Mouse (Mus musculus): Measurements from ENCODE around the gene Inpp5b. TPM values are rescaled to one million over a fixed set of nuclear protein-coding genes. Genes with fewer than 3 reads are reported as not detected.
A peak's percentile ranks its signal among the peaks of the same experiment; 100 is the strongest.

Gene Inpp5b
- total and polyA plus RNA-seq, 3 experiments = 48.3 to 127 (median 119) TPM

- ATAC-seq (ENCODE audit: extremely low read depth, insufficient number of reproducible peaks, low FRiP score, poor library complexity, severe bottlenecking) (peak; percentile 87), DNase-seq (ENCODE audit: low spot score) (peak; percentile 51)
- Histone ChIP-seq H3K4me3 (ENCODE audit: low read depth, low read length) (peak overlapping the region; percentile 37; the same call in 1 of the 2 replicates), H3K36me3 (replicated peaks) (peaks cover 86% of the 10 kb centered on the region), H3K4me1 (ENCODE audit: insufficient read depth, low read depth, low read length) (peaks cover 79% of the 10 kb centered on the region), H3K9me3 (replicated peaks) (no peaks in the 10 kb centered on the region), H3K27me3 (ENCODE audit: insufficient read depth, low read length) (no peaks in the 10 kb centered on the region)
- TF ChIP-seq POLR2AphosphoS5 (IDR thresholded peaks at IDR 0.05; ENCODE audit: insufficient replicate concordance, low read depth, low read length) = no peak
- TF ChIP-seq TAL1 (conservative IDR thresholded peaks at IDR 0.05; ENCODE audit: low read depth, low read length) = 0 out of 2 replicates have a peak, but pooled peaks have one; percentile 22
Measured at GRCm38 (mm10) chr4:124759305-124759811, 17.7 kb downstream of the Inpp5b start.

DNA sequence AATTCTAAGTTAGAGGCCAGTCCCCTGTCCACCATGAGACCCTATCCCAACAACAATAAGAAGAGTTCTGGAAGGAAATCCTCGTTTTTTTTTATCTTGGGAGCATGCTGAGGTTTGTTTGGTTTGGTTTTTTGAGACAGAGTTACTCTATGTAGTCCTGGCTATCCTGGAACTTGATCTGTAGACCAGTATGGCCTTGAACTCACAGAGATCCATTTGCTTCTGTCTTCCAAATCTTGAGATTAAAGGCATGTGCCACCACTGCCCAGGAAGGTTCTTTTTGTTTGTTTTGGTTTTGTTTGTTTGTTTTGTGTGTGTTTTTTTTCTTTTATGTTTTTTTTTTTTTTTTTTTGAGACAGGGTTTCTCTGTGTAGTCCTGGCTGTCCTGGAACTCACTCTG lies 19.6 kb downstream of the Inpp5b start:
- Histone ChIP-seq H3K27me3 (ENCODE audit: insufficient read depth, low read length) (no peaks in the 10 kb centered on the region), H3K9me3 (replicated peaks) (no peaks in the 10 kb centered on the region), H3K4me1 (ENCODE audit: insufficient read depth, low read depth, low read length) (peaks cover 77% of the 10 kb centered on the region), H3K36me3 (replicated peaks) (peaks cover 86% of the 10 kb centered on the region), H3K4me3 (ENCODE audit: low read depth, low read length) (no peak overlapping the region)
- DNase-seq (ENCODE audit: low spot score) (no peak), ATAC-seq (ENCODE audit: extremely low read depth, insufficient number of reproducible peaks, low FRiP score, poor library complexity, severe bottlenecking) (no peak)
- TF ChIP-seq TAL1 (conservative IDR thresholded peaks at IDR 0.05; ENCODE audit: low read depth, low read length) = no peak
- no peak for TF ChIP-seq POLR2AphosphoS5 (IDR thresholded peaks at IDR 0.05; ENCODE audit: insufficient replicate concordance, low read depth, low read length)
- TF ChIP-seq GATA1 (IDR thresholded peaks at IDR 0.05; ENCODE audit: borderline replicate concordance, low read length) = no peak
- no peak for TF ChIP-seq CTCF (IDR thresholded peaks at IDR 0.05; ENCODE audit: low read depth, low read length)
- TF ChIP-seq GATA2 (IDR thresholded peaks at IDR 0.05; ENCODE audit: borderline replicate concordance, low read depth, low read length) = no peak

DNA sequence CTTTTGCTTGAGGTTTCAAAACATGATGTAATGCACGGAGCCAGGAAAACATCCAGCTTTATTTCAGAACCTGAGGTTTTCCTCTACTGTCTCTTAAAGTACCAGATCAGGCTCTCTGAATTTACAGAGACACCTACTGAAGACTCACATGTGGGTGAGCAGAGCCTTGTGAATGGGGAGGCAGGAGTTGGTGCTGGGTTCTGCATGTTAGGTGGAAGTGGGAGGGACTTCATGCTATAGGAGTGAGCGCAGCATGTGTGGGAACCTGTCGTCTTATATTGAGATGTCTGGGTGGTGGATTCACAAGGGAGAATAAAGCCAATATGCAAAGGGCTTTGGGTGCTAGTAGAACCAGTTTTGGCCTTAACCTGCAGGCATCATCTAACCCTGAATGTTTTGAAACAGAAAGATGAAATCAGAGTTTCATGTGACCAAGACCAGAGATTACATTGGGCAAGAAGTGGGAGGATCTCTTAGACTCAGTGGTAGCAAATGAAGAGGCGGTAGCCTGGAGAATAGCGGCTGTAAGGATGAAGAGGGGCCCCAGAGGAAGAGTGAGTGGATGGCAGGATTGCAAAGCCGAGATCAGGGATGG lies 21.3 kb downstream of the Inpp5b start:
- no peak for DNase-seq (ENCODE audit: low spot score)
- H3K27me3 ChIP-seq (ENCODE audit: insufficient read depth, low read length) = no peaks in the 10 kb centered on the region
- peaks cover 85% of the 10 kb centered on the region for H3K36me3 ChIP-seq (replicated peaks)
- ATAC-seq (ENCODE audit: extremely low read depth, insufficient number of reproducible peaks, low FRiP score, poor library complexity, severe bottlenecking) = no peak
- H3K4me1 ChIP-seq (ENCODE audit: insufficient read depth, low read depth, low read length) = peaks cover 78% of the 10 kb centered on the region
- no peaks in the 10 kb centered on the region for H3K9me3 ChIP-seq (replicated peaks)
- TF ChIP-seq GATA2 (IDR thresholded peaks at IDR 0.05; ENCODE audit: borderline replicate concordance, low read depth, low read length) (no peak), TAL1 (conservative IDR thresholded peaks at IDR 0.05; ENCODE audit: low read depth, low read length) (no peak), POLR2AphosphoS5 (IDR thresholded peaks at IDR 0.05; ENCODE audit: insufficient replicate concordance, low read depth, low read length) (no peak), CTCF (IDR thresholded peaks at IDR 0.05; ENCODE audit: low read depth, low read length) (no peak), GATA1 (IDR thresholded peaks at IDR 0.05; ENCODE audit: borderline replicate concordance, low read length) (no peak)
- H3K4me3 ChIP-seq (ENCODE audit: low read depth, low read length) = no peak overlapping the region

GRCm38 (mm10) chr4:124765802-124766565 lies 24.3 kb downstream of the Inpp5b start:
- no peak overlapping the region for H3K4me3 ChIP-seq (ENCODE audit: low read depth, low read length)
- no peaks in the 10 kb centered on the region for H3K27me3 ChIP-seq (ENCODE audit: insufficient read depth, low read length)
- H3K36me3 ChIP-seq (replicated peaks) = peaks cover 82% of the 10 kb centered on the region
- H3K4me1 ChIP-seq (ENCODE audit: insufficient read depth, low read depth, low read length) = peaks cover 78% of the 10 kb centered on the region
- DNase-seq (ENCODE audit: low spot score) (no peak), ATAC-seq (ENCODE audit: extremely low read depth, insufficient number of reproducible peaks, low FRiP score, poor library complexity, severe bottlenecking) (no peak)
- no peaks in the 10 kb centered on the region for H3K9me3 ChIP-seq (replicated peaks)
- no peak for TF ChIP-seq POLR2AphosphoS5 (IDR thresholded peaks at IDR 0.05; ENCODE audit: insufficient replicate concordance, low read depth, low read length)
- no peak for TF ChIP-seq GATA2 (IDR thresholded peaks at IDR 0.05; ENCODE audit: borderline replicate concordance, low read depth, low read length)
- no peak for TF ChIP-seq GATA1 (IDR thresholded peaks at IDR 0.05; ENCODE audit: borderline replicate concordance, low read length)
- TF ChIP-seq CTCF (IDR thresholded peaks at IDR 0.05; ENCODE audit: low read depth, low read length) = no peak
- no peak for TF ChIP-seq TAL1 (conservative IDR thresholded peaks at IDR 0.05; ENCODE audit: low read depth, low read length)

- TF ChIP-seq POLR2AphosphoS5 (IDR thresholded peaks at IDR 0.05; ENCODE audit: insufficient replicate concordance, low read depth, low read length) (no peak), GATA1 (IDR thresholded peaks at IDR 0.05; ENCODE audit: borderline replicate concordance, low read length) (no peak), TAL1 (conservative IDR thresholded peaks at IDR 0.05; ENCODE audit: low read depth, low read length) (no peak), GATA2 (IDR thresholded peaks at IDR 0.05; ENCODE audit: borderline replicate concordance, low read depth, low read length) (no peak), CTCF (IDR thresholded peaks at IDR 0.05; ENCODE audit: low read depth, low read length) (no peak)
- no peak overlapping the region for H3K4me3 ChIP-seq (ENCODE audit: low read depth, low read length)
- ATAC-seq (ENCODE audit: extremely low read depth, insufficient number of reproducible peaks, low FRiP score, poor library complexity, severe bottlenecking) = no peak
- H3K9me3 ChIP-seq (replicated peaks) = no peaks in the 10 kb centered on the region
- no peak for DNase-seq (ENCODE audit: low spot score)
- peaks cover 83% of the 10 kb centered on the region for H3K4me1 ChIP-seq (ENCODE audit: insufficient read depth, low read depth, low read length)
- H3K27me3 ChIP-seq (ENCODE audit: insufficient read depth, low read length) = no peaks in the 10 kb centered on the region
- H3K36me3 ChIP-seq (replicated peaks) = peaks cover 80% of the 10 kb centered on the region
Measured at GRCm38 (mm10) chr4:124766566-124766940, 24.9 kb downstream of the Inpp5b start.

- peak overlapping the region; percentile 54; the same call in 1 of the 2 replicates for H3K4me3 ChIP-seq (ENCODE audit: low read depth, low read length)
Measured at GRCm38 (mm10) chr4:124768963-124769591, 27.4 kb downstream of the Inpp5b start.

More at GRCm38 (mm10) chr4:124768963-124769591, 27.4 kb downstream of the Inpp5b start:
- peak; percentile 43 for ATAC-seq (ENCODE audit: extremely low read depth, insufficient number of reproducible peaks, low FRiP score, poor library complexity, severe bottlenecking)
- no peaks in the 10 kb centered on the region for H3K27me3 ChIP-seq (ENCODE audit: insufficient read depth, low read length)
- TF ChIP-seq GATA2 (IDR thresholded peaks at IDR 0.05; ENCODE audit: borderline replicate concordance, low read depth, low read length) = no peak
- peak; percentile 39; the same call in 1 of the 2 replicates for TF ChIP-seq TAL1 (conservative IDR thresholded peaks at IDR 0.05; ENCODE audit: low read depth, low read length)
- DNase-seq (ENCODE audit: low spot score) = no peak
- peaks cover 90% of the 10 kb centered on the region for H3K4me1 ChIP-seq (ENCODE audit: insufficient read depth, low read depth, low read length)
- H3K36me3 ChIP-seq (replicated peaks) = peaks cover 72% of the 10 kb centered on the region
- no peaks in the 10 kb centered on the region for H3K9me3 ChIP-seq (replicated peaks)
